Mouse (Mus musculus) 416B (cell line): ENCODE data around the gene Fzd7.
"Not testable (repeated sequence)": the region's sequence is repeated elsewhere in the genome, so short reads cannot be mapped to it uniquely, and the experiment has no call there.

Experiments used
- DNase-seq: peaks from one replicate; pipeline ENCODE4 v3.0.0; 2011; ENCODE audit warnings: low read depth

Gene Fzd7

DNA sequence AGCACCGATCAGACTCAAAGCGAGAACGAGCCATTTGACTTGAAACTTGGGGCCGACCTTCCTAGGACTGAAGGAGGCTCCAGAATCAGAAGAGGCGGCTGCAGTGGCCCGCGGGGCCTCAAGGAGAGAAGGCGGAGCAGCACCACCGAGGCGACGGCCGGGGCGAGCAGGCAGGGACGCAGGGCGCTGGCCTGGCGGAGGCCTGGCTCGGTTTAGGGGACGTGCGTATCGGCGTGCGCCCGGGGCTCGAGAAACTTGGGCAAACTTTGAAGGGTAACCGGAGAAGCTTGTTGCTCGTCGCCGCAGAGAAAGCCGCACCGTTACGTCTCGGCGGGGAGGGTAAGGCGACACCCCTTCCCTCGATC lies at the start of gene Fzd7:
Fzd7 (plus strand) TSS at position 94 of the 365 bp plus-strand sequence.
- DNase-seq = no peak

DNA sequence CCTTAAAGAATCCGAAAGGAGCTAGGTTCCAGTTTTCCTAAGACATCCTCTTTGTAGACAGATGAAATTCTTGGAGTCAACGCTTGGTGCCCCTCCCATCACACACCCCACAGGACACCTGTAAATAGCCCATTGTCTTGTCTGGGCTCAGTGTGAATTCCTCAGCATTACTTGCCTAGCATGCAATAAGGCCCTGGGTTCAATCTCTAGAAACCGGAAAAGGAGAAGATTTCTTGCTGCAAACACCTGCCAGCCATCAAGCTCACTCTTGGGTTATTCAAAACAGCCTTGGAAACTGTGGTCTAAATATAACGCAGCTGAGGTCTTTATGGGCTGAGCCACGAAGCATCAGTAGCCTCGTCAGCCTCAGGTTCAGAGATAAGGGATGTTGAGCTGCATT lies 48.9 kb upstream of the Fzd7 start:
- DNase-seq = no peak

DNA sequence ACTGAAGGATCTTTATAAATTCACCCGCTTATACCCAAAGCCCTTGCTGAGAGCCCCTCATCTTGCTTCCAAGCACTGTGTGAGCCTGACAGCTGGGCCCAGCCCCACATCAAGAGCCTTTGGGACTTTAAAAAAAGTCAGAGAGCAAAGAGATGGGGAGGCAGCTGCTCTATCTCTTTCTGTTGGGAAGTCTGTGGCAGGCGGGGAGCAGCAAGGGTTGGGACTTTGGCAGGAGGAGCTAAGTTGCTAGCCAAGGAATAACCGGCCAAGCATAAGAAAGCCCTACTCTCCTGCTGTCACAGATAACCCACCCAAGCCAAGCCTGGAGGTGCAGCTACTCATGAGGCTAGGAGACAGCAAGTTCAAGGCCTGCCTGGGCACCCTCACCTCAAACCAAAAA lies 48.2 kb upstream of the Fzd7 start:
- no peak for DNase-seq

DNA sequence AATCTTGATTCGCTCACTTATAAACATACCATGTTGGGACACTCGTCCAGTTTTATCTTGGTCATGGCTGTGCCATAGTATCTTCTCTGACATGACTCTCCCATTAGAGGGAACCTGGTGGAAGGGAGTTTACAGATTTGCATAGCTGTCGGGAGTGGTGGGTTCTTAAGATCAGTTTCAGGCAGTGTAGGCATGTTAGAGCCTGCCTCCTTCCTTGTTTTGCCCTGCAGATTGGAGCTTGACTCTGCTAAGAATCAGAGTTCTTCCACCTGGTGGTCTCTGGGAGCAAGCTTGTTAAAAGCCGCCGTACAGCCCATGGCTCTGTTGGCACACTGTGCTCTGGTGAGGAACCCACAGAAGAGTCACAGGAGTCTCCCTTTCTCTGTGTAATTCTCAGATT lies 47.0 kb upstream of the Fzd7 start:
- DNase-seq = no peak

DNA sequence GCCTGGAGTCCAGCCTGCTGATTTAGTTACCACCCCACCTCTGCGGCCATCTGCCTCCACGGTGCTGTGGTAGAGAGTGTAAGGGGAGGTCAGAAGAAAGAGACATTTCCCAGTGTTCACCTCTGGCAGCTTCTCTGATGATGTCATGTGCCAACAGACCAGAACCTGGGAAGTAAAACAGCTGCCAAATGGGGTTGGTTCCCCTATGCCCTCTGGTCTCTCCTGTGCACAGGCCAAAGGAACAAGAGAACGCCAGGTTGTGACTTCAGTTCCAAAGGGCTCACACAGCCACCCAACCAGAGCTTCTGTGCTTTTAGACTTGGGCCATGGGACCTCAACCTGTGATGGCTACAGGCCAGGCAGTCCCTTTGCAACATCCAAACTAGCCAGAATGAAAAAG lies 45.9 kb upstream of the Fzd7 start:
- no peak for DNase-seq

DNA sequence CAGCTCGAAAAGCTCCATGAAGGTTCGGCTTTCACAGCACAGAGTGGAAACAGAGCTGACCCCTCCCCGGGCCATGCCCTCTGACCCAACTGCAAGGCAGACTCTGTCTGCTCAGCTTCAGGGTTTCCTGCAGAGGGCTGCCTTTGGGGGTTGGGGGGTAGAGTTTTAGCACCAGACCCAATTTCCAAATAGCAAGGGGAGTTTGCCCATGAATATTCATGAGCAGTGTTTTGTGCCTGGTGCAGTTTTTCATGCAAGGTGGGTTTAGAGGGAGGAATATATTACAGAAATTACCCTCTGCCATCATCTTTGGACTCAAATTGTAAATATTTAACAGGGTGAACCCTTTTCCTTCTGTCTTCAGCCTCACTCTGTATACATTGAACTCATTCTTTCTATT lies 44.3 kb upstream of the Fzd7 start:
- DNase-seq = no peak

DNA sequence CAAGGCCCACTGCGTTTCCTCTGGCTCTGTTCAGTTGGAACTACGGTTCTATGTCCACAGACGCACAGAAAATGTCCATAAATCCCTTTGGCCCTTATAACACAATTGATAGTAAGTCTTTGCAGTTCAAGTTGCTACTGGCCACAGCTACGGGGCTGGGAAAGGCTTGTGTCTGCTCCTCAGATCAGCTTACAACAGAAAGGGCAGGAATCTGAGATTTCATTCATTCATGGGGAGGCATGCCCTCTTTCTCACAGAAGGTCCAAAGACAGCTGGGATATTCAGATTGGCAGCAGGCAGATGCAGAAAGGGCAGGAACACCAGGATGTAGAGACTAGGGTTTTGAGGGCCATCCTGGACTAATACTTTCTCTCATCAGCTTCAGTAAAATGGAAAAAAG lies 43.9 kb upstream of the Fzd7 start:
- no peak for DNase-seq

DNA sequence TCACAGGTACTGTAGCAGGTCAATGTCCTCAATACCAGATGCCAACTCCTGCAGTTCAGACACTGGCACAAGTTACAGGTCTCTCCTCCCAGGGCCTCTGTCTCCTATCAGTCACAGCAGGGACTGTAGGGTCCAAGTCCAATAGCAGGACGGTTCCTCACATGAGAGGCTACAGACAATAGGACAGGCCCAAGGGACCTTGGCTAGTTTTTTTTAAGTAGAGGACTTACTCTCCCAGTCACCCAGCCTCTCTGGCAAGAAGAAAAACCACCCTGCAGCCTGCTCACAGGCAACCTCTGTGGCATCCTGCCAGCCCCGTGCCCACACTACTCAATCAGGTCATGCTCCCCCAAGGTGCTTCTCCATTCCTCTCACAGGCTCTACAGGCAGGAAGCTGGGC lies 43.0 kb upstream of the Fzd7 start:
- DNase-seq = no peak

DNA sequence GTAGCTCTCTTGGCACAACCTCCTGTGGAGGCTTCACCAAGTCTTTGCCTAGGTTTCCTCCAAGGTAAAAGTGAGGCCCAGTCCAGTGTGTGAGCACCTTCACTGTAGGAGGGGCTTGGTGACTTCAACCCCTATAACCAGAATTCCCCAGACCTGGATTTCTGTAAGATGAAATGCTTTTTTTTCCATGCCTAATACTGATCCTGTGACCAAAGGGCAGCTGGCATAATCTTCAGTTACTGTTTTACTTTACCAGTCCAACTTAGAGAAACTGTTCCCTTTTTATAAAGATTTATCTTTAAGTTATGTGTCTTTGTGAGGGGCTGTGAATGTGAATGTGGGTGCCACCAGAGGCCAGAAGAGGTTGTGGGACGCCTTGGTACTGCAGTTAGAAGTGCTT lies 42.3 kb upstream of the Fzd7 start:
- DNase-seq = no peak

DNA sequence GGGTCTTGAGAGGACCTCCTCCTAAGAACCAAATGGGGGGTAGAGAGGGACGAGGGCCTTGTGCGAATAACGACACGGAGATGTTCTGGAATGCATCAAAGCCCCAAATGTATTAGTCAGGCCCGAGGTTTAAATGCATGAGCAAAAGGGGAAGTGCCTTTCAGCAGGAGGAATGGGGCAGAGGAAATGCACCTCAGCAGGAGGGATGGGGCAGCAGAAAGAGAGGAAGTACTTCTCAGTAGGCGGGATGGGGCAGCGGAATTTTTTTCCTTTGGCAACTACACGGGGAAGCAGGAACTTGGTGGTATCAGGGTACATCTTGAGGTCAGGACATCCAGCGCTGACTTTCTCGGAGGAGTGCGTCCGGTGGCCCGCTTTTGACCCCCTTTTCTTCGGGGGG lies 39.5 kb upstream of the Fzd7 start:
- not testable (repeated sequence) for DNase-seq

DNA sequence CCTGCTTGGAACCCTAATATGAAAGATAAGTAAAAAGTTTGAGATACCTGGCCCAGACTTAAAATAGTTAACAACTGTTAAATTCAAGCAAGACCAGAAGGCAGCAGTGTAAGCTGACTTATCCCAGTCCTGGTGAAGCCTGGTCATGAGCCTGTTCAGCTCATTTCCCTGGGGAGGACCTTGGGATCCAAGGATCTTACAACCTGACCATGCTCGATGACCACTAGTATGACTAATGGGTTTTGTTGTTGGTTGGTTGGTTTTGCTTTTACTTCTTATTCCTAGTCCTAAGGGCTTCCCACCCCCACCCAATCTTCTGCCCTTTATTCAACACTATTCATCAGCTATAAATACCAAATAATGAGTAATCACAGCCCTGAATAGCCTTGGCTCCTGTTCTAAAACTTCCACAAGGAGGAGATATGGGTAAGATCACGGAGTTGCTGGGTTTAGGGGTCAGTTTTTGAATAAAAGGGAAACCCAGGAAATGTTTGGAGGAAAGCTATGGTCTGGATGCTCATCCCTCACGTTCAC lies 38.0 kb upstream of the Fzd7 start:
- DNase-seq = no peak

DNA sequence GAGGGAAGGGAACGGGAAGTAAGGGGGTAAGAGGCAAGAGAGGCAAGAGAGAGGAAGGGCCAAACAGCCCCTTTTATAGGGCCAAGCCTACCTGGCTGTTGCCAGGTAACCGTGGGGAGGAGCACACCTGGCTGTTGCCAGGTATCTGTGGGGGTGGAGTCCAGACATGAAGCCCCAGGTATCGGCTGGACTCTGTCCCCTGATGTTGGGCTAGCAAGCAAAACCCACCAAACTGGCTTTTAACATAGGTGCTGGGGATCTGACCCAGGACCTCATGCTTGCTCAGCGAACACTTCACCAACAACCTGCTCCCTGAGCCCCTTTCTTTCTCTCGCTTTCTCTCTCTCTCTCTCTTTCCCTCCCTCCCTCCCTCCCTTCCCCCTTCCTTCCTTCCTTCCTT lies 37.0 kb upstream of the Fzd7 start:
- DNase-seq = no peak

DNA sequence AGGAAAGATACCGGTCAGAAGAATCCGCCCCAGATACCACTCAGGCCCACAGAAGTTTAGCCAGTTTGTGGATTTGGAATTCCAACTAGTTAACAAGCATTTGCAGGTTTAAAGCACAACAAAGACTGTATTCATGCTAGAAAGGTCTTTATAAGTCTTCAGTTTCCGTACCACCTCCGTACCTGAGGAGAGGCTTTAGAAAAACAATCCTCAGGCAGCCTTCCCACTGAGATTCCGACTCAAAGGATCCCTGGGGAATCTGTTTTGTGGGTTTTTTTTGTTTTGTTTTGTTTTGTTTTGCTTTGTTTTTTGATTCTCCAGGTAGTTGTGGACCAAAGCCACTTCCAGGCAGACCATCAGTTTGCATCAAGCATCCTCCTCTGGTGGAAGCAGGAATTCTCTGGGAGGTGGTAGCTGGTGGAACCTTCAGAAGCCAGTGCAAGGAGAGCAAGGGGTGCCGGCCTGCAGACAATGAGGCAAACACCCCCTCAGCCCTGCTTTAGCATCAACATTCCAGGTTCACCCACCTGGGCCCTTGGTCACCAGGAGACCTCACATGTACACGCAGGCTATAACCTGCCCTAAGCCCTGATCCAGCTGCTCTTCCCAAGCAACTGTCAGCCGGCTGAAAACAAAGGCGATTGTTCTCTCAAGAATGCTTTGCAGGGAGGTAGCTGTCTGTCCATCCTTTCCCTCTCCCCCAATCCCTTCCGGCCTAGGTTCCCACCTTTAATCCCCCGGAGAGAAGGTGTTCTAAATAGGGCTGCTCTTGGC lies 33.5 kb upstream of the Fzd7 start:
- DNase-seq = no peak

DNA sequence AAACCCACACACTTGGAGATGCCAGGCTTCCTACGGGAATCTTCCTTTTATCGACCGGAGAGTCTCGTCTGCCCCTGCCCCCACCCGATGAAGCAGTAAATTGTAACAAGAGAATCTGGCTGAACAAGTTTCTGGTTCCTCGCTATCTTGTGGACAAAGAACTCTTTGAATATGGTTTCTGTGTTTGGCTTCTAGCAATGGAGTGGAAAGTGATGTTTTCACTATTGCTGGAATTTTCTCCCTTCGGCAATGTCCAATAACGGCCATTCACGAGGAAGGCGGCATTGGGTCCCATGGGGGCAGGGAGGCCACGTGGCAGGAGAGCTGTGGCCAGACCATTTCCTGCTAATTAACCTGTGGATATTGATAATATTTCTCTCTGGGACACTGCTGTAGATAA lies 32.8 kb upstream of the Fzd7 start:
- no peak for DNase-seq

DNA sequence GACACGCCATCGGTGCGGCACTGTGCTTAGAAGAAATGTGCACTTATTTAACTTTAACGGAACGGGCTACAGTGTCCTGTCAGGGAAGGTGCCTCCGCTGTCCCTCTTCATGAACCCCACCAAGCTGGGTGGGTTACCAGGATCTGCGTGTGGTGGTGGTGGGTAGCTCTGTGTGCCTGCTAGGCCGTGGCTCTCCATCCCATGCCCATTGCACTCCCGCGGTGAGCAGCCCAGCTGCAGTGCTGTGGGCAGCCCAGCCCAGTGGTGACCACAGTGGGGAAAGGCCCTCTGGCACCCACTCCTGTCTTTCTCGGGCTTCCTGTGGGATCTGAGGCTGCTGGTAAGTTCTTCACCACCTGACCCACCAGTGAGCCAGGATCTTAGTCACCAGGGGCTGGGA lies 31.3 kb upstream of the Fzd7 start:
- no peak for DNase-seq

DNA sequence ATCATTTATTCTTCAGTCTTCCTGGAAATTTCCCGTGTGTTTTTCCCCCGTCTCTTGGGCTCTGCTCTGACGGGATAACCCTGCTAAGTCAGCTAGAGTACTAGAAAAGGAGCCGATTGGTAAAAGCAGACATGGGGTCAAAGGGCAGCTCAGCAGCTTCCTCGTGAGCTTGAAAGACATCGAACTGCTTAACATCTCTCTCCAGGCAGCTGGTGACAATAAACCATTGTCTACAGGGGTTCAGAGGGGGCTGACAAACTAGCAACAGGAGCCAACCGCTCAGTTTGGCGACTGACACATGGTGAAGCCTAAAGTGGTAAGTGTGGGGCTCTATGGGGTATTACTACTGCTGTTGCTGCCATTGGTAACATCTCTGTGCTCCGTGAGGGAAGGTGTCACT lies 30.6 kb upstream of the Fzd7 start:
- no peak for DNase-seq

DNA sequence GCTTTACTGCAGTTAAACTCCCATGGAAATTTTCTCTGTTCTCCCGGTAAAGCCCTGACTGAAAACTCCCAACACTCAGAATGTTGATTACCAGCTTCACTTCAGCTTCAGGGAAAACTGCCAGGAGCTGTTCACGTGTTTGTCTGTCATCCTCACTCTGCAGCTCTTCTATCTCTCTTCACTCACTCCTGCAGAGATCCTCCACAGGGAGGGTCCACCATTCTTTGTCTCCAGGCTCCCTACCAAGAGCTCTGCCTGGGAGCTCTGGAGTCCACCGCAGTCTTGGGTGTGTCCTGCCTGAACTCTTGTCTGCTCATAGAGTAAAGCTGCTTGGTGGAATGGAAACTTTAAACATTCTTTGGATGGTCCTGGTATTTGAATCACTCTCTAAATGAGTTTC lies 25.4 kb upstream of the Fzd7 start:
- no peak for DNase-seq

DNA sequence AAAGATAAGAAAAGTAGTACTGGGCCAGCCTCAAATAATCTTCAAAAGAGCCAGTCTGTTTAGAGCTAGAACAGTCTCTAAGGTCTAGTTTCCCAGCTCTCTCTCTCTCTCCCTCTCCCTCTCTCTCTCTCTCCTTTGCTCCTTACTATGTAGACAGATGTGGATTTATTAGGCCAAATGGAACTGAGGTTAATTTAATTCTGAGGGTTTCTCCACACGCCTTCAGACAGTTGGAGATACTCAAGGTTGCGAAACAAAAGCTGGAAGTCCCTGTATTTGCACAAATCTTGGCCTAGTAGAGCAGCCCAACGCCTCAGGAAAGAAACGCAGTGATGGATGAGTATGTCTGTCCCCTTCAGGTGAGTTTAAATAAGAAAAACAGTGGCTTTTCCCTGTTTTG lies 24.4 kb upstream of the Fzd7 start:
- no peak for DNase-seq

DNA sequence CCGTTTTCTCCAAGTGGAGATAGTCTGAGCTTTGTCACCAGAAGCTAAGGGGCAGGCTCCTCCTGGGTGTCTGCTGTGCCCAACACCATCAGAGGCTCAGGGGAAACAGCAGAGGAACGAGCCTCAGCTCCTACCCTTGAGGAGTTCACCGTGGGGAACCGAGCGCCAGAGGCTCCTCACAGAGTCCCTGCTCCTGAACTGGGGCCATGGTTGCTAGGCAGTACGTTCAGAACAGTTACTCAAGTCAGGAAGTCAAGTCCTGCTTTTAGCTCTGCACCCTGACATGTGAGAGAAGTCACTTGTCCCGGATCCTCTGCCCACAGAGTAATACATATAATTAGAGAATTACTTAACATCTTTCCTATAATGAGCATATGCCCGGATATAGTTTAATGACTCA lies 23.3 kb upstream of the Fzd7 start:
- no peak for DNase-seq

DNA sequence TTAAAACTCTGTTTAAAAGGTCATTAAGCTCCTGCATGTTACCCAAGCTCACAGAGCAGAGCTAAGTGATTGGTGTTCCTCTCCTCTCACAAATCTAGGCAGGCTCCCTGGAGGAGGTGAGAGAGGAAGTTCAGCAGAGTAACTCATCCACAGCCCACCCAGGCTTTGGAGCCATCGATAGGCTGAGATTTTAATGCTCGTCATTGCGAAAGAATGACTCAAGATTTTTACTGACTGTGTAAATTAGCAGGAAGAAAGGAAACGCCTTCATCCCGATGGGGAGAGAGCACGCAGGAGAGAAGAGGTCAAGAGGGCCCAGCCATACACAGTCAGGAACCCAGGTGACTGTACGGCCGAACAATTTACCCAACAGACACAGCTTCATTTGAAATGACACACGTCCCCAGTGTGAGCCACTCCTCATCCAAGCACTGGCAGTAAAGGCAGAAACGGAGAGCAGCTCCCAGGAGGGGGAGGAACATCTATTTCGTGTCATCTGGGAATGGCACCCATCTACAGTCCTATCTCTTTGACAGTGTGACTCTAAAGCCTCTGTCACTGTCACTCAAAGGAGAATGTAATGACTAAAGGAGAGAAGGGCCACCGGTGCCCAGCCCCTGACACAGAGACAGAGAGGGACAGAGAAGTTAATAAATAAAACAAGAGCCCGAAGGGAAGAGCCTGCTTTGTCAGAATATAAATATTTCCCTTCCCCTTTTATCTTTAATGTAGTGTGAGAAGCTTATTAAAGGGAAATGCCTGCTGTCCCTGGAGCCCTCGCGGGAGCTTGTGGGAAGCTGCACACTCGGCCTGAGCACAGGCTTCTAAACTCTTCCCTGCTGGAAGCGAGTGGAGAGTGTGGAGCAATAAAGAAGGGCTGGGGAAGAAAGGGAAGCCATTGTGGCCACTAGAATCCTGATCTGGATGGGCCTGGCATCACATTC lies 17.3 kb upstream of the Fzd7 start:
- DNase-seq = peak; percentile 21

DNA sequence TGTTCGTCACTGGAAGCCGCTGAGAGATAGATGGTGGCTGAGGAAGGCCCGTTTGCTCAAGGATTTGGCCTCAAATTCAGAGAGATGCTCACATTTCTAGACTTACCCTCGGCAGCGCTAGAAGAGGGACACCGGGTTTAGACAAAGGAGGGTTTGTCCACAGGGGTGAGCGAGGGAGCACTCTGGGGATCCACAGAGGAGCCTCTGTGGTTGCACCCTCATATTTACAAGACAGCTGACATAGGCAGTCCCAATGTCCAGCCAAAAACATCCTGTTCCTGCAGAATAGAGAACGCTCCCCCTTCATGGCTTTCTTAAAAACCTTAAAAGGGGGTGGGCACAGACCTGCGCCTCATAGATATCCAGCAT lies 16.6 kb upstream of the Fzd7 start:
- DNase-seq = no peak

DNA sequence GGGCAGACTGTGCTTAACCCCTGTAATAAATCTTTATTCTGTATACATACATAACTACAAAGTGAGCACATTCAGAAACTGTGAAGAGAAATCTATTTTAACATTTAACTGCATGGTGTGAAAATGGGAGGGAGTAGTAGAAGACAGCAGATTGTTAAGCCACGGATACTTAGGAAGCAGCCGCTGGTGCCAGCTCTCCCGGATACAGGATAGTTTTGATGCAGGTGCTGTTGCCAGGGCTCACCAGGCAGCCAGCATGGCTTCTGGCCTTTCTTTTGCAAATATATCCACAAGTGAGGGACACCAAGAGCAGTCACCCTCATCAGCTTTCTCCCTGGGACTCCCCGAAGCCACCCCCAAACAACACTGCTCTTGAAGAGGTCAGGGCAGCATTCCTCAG lies 13.1 kb upstream of the Fzd7 start:
- no peak for DNase-seq

DNA sequence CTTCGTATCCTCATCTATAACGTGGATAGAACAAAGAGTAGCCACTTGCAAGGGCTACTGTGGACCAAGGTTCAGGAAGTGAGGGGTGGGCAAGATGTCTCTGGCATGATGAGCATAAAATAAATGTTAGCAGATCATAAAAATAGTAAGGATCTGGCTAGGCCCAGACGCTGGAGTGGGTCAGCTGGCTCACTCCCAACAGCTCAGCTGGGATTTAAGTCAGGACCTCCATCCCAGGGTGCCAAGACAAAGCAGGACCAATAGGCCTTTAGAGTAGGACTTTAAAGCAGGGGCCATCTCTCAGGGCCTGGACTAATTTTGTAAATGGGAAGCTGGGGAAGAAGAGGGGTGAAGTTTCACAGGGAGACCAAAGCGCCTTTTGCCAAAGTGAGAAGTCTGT lies 11.5 kb upstream of the Fzd7 start:
- DNase-seq = no peak
